Mouse (Mus musculus) brain, embryonic 14.5 days (tissue): ENCODE measurements around the gene Csnk1e. TPM values are rescaled to one million over a fixed set of nuclear protein-coding genes. Genes with fewer than 3 reads are reported as not detected.
"Not testable (repeated sequence)": the region's sequence is repeated elsewhere in the genome, so short reads cannot be mapped to it uniquely, and the experiment has no call there.

ENCODE experiments used
- DNase-seq: peaks from one replicate; pipeline ENCODE4 v3.0.0-alpha.2; 2011; ENCODE audit warnings: low read depth
- CTCF ChIP-seq: fragments of 200-500 bp; IDR thresholded peaks from 2 replicates; pipeline ENCODE4 v1.5.1; 2012; ENCODE audit warnings: inconsistent platforms, mild to moderate bottlenecking, moderate library complexity, borderline replicate concordance; ENCODE audit not compliant: insufficient read depth, insufficient read length; ENCODE audit errors: extremely low read depth
- POLR2A ChIP-seq: fragments of 200-500 bp; IDR thresholded peaks from 2 replicates; pipeline ENCODE4 v1.6.1; 2012; ENCODE audit warnings: mild to moderate bottlenecking, inconsistent platforms, borderline replicate concordance; ENCODE audit not compliant: poor library complexity, insufficient read depth, insufficient read length, severe bottlenecking; ENCODE audit errors: extremely low read depth
- polyA plus RNA-seq: library from polyadenylated mRNA; depleted of rRNA; stranded (reverse); fragments of >200 nt; gene quantifications from 2 replicates; pipeline ENCODE4 v1.2.3, GENCODE M21; 2012

The Csnk1e gene
- polyA plus RNA-seq, 1 experiment: 452 TPM

- no peak for DNase-seq
- no peak for TF ChIP-seq POLR2A
- no peak for TF ChIP-seq CTCF
Observed at GRCm38 (mm10) chr15:79469577-79469976, 14.2 kb upstream of the Csnk1e start.

DNA sequence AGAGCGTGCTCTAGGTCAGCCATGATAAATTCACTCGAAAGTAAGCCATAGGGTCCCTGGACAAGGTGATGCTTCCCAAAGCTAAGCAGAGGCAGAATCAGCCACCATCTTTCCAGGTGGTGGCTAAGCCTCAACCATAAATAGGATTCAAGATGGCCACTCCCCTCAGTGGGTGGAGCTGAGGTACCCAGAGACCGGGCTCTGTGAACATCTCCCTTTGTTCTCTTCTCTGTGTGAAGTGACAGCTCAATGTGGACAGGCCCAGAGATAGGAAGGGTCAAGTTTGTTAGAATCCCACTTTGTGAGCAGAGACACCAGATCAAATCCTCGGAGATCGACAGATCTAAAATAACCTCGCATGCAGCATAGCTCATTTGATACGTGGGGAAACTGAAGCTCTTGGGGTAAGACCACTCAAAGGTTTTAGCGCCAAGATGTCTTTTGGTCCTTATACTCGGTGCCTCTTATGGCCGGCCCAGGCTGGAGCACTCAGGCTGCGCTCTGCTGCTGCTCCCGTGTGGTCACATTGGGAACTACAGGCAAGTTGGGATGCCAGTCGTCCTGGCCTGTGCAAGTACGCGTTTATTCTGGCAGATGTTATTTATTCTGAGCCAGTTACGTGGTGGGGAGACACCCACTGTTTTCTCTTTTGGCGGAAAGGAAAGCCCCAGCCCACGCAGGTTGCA is 11.4 kb upstream of the Csnk1e start:
- TF ChIP-seq POLR2A (no peak), CTCF (peak; percentile 99)
- DNase-seq: peak; percentile 89

DNA sequence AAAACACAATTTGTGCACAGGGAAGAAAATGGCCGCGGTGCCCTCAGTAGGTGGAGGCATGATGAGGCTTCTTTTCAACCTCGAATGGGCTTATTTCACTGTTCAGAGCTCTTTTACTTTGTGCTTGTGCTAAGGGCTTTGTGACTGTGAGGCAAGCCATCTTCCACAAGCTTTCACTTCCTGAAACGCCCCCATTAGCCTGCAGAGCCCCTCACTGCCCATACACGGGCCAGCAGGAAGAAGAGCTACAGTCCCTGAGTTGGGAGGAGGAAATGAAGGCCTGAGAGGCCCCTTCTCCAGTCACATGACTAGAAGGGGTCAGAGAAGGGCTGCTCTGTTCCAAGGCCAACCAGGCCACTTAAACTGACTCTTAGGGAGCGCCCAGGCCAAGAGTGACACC is 1.2 kb upstream of the Csnk1e start:
- DNase-seq: no peak
- TF ChIP-seq CTCF (no peak), POLR2A (no peak)

DNA sequence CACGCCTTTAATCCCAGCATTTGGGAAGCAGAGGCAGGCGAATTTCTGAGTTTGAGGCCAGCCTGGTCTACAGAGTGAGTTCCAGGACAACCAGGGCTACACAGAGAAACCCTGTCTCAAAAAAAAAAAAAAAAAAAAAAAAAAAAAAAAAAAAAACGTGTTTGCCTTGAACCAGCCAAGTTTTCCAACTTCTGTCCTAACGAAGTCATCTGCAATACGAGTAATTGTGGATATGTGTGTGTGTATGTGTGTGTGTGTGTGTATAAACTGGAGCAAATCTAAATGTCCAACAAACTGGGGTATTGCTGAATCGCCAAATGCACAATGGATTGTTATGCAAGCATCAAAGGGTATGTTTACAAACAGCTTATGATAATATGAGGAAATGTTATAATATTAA is 738 bp upstream of the Csnk1e start:
- DNase-seq: not testable (repeated sequence)

DNA sequence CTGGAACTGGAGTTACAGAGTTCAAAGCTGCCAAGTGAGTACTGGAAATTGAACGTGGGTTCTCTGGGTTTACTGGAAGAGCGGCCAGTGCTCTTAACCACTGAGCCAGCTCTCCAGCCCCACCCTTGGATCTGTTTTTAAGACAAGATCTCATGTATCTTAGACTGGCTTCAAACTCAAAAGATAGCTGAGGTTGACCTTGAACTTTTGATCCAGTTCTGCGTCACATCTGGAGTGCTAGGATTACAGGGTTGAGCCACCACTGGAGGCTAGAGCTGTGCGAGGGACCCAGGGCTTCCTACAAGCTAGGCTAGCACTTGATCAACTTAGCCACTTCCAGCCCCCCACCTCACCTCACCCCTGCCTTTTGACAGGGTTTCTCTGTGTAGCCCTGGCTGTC is 1.5 kb downstream of the Csnk1e start:
- no peak for DNase-seq
- TF ChIP-seq CTCF (no peak), POLR2A (no peak)

GRCm38 (mm10) chr15:79448041-79448440 is 7.3 kb downstream of the Csnk1e start:
- no peak for DNase-seq
- TF ChIP-seq CTCF (no peak), POLR2A (no peak)

DNA sequence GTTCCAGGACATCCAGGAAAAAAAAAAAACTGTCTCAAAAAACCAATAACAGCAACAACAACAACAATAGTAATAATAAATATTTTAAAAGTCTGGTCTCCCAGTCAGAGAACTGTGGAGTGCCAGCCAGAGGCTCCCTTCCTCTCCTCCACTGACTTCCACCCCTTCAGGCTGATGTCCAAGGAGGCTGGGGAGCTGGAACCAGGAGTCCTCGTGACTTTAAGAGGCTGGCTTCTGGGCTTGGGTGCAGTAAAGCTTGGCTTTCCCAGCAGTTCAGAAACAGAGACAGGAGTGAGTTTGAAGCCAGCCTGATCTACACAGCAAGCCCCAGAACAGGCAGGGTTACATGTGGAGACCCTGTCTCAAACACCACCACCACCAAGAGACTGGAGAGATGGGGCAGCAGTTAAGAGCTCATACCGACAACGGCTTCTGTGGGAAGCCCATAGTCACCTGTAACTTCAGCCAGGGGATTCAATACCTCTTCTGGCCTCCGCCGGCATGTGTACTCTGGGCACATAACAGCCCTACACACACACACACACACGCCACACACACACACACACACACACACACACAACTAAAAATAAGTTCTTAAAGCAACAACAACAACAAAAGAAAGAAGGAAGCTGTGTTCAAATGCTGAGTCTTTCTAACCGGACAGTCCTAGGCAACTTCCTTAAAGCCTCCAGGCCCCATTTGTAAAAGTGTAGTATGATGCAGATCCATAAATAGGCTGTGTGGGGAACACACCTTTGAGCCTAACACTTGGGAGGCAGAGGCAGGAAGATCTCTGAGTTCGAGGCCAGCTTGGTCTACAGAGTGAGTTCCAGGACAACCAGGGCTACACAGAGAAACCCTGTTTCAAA is 9.3 kb downstream of the Csnk1e start:
- no peak for DNase-seq
- no peak for TF ChIP-seq CTCF
- no peak for TF ChIP-seq POLR2A

DNA sequence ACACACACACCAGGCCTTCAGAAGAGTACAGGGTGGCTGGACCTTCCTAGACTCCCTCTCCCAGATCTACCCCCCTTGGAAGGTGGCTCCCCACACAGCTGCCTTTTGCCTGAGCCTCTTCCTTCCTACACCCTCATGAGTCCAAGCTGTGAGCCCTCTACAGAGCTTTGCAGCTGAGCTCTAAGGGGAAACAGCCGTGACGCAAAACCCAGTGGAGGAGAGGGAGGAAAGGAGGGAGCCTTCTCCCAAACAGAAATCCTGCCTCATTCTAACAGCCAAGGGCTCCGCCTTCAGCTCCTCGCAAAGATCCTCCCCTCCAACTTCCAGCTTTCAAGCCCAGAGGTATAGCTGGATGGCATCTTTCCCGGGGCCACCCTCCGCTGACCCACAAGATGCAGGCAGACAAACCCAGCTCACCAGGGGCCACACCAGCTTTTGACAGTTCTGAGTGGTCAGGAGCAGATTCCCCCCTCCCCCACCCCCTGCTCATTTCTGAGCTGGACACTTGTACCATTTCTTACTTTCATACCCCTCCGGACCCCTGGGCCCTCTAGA is 11.4 kb downstream of the Csnk1e start:
- no peak for TF ChIP-seq CTCF
- TF ChIP-seq POLR2A: no peak
- DNase-seq: no peak

- TF ChIP-seq POLR2A: no peak
- TF ChIP-seq CTCF: no peak
- no peak for DNase-seq
Observed at GRCm38 (mm10) chr15:79442961-79443518, 12.3 kb downstream of the Csnk1e start.

- no peak for TF ChIP-seq POLR2A
- no peak for TF ChIP-seq CTCF
Observed at GRCm38 (mm10) chr15:79442257-79442611, 13.1 kb downstream of the Csnk1e start.

GRCm38 (mm10) chr15:79441331-79442256 is 13.8 kb downstream of the Csnk1e start:
- peak; percentile 89 for DNase-seq
- peak; percentile 78 for TF ChIP-seq POLR2A
- no peak for TF ChIP-seq CTCF

More at GRCm38 (mm10) chr15:79442257-79442611, 13.1 kb downstream of the Csnk1e start:
- DNase-seq: no peak
